Mouse (Mus musculus) MEL (cell line): Measurements from ENCODE around the gene 4930564D02Rik. TPM values are rescaled to one million over a fixed set of nuclear protein-coding genes. Genes with fewer than 3 reads are reported as not detected.

Experiments used
- DNase-seq: peaks from one replicate; pipeline ENCODE4 v3.0.0; 2011; ENCODE audit warnings: low read depth, low spot score
- H3K27ac ChIP-seq: 2 replicates; pipeline ENCODE4 v1.5.1; 2012; ENCODE audit warnings: low read depth, mild to moderate bottlenecking, control low read depth, low read length, moderate library complexity; ENCODE audit not compliant: control insufficient read depth
- H3K27me3 ChIP-seq, 2 experiments: fragments of 150-350 bp in 1 of 2; sonication (generic) in 1 of 2; 2 replicates each; pipeline ENCODE4 v1.6.1; 2012; ENCODE audit warnings: low read length in 2 of 2, mild to moderate bottlenecking in 2 of 2, improper control_type of control experiment in 1 of 2, moderate library complexity in 1 of 2; ENCODE audit not compliant: insufficient read depth in 2 of 2, control insufficient read depth in 1 of 2
- H3K36me3 ChIP-seq, 2 experiments: 2 replicates each; pipeline ENCODE4 v1.6.1; 2012 to 2014; ENCODE audit warnings: low read length in 2 of 2, improper control_type of control experiment in 1 of 2, inconsistent platforms in 1 of 2, mild to moderate bottlenecking in 1 of 2; ENCODE audit not compliant: insufficient read depth in 2 of 2, control insufficient read depth in 1 of 2
- H3K4me1 ChIP-seq, 2 experiments: fragments of 150-350 bp in 1 of 2; sonication (generic) in 1 of 2; 2 replicates each; pipeline ENCODE4 v1.6.1; 2012; ENCODE audit warnings: low read length in 2 of 2, improper control_type of control experiment in 1 of 2, mild to moderate bottlenecking in 1 of 2; ENCODE audit not compliant: insufficient read depth in 2 of 2, control insufficient read depth in 1 of 2
- H3K4me3 ChIP-seq, 2 experiments: fragments of 150-350 bp in 1 of 2; sonication (generic) in 1 of 2; 2 replicates each; pipeline ENCODE4 v1.5.1; 2012; ENCODE audit warnings: low read depth in 2 of 2, low read length in 2 of 2, mild to moderate bottlenecking in 2 of 2, moderate library complexity in 2 of 2, control low read depth in 1 of 2, improper control_type of control experiment in 1 of 2; ENCODE audit not compliant: control insufficient read depth in 1 of 2, insufficient read depth in 1 of 2
- H3K79me2 ChIP-seq: 2 replicates; pipeline ENCODE4 v1.6.1; 2012; ENCODE audit warnings: mild to moderate bottlenecking, low read length, moderate library complexity; ENCODE audit not compliant: control insufficient read depth, poor library complexity, insufficient read depth
- H3K9ac ChIP-seq: 2 replicates; pipeline ENCODE4 v1.6.1; 2012; ENCODE audit warnings: low read depth, mild to moderate bottlenecking, control low read depth, low read length, moderate library complexity; ENCODE audit not compliant: control insufficient read depth, poor library complexity, severe bottlenecking
- H3K9me3 ChIP-seq: fragments of 150-350 bp; sonication (generic); replicated peaks from 2 replicates; pipeline ENCODE4 v1.6.1; 2012; ENCODE audit warnings: mild to moderate bottlenecking, low read length, improper control_type of control experiment, moderate library complexity; ENCODE audit not compliant: insufficient read depth
- CHD1 ChIP-seq: IDR thresholded peaks from 2 replicates; pipeline ENCODE4 v1.6.1; 2012; ENCODE audit warnings: low read depth, mild to moderate bottlenecking, inconsistent platforms, low read length, improper control_type of control experiment
- E2F4 ChIP-seq: IDR thresholded peaks from 2 replicates; pipeline ENCODE4 v1.6.1; 2011; ENCODE audit warnings: low read depth, low read length, improper control_type of control experiment, borderline replicate concordance
- EP300 ChIP-seq, 2 experiments: IDR thresholded peaks; 2 replicates each; pipeline ENCODE4 v1.6.1; 2011; ENCODE audit warnings: improper control_type of control experiment in 2 of 2, low read length in 2 of 2, low read depth in 1 of 2, mild to moderate bottlenecking in 1 of 2
- ETS1 ChIP-seq: IDR thresholded peaks from 2 replicates; pipeline ENCODE4 v1.6.1; 2012; ENCODE audit warnings: low read depth, mild to moderate bottlenecking, inconsistent platforms, low read length, improper control_type of control experiment, moderate library complexity
- HCFC1 ChIP-seq: IDR thresholded peaks from 2 replicates; pipeline ENCODE4 v1.6.1; 2012; ENCODE audit warnings: low read depth, mild to moderate bottlenecking, inconsistent platforms, low read length, improper control_type of control experiment, moderate library complexity
- JUND ChIP-seq: IDR thresholded peaks from 2 replicates; pipeline ENCODE4 v1.6.1; 2011; ENCODE audit warnings: low read depth, mild to moderate bottlenecking, improper control_type of control experiment, low read length
- MAZ ChIP-seq: IDR thresholded peaks from 2 replicates; pipeline ENCODE4 v1.6.1; 2012; ENCODE audit warnings: low read depth, mild to moderate bottlenecking, inconsistent platforms, low read length, improper control_type of control experiment
- MEF2A ChIP-seq: IDR thresholded peaks from 2 replicates; pipeline ENCODE4 v1.6.1; 2014; ENCODE audit warnings: low read depth, mild to moderate bottlenecking, inconsistent platforms, low read length, improper control_type of control experiment; ENCODE audit not compliant: poor library complexity, insufficient replicate concordance, severe bottlenecking; ENCODE audit errors: extremely low read depth
- MYB ChIP-seq: IDR thresholded peaks from 2 replicates; pipeline ENCODE4 v1.6.1; 2011; ENCODE audit warnings: mild to moderate bottlenecking, low read depth, low read length, improper control_type of control experiment
- MYC ChIP-seq: IDR thresholded peaks from 2 replicates; pipeline ENCODE4 v1.6.1; 2011; ENCODE audit warnings: low read depth, mild to moderate bottlenecking, low read length, improper control_type of control experiment, moderate library complexity
- NELFE ChIP-seq: IDR thresholded peaks from 2 replicates; pipeline ENCODE4 v1.6.1; 2011; ENCODE audit warnings: low read depth, low read length, improper control_type of control experiment
- NRF1 ChIP-seq: IDR thresholded peaks from 2 replicates; pipeline ENCODE4 v1.6.1; 2014; ENCODE audit warnings: low read depth, mild to moderate bottlenecking, inconsistent platforms, low read length, improper control_type of control experiment, moderate library complexity; ENCODE audit not compliant: poor library complexity, insufficient read depth, severe bottlenecking
- POLR2AphosphoS2 ChIP-seq: IDR thresholded peaks from 2 replicates; pipeline ENCODE4 v1.6.1; 2011; ENCODE audit warnings: low read length, improper control_type of control experiment
- POLR2AphosphoS5 ChIP-seq: IDR thresholded peaks from 2 replicates; pipeline ENCODE4 v1.6.1; 2012; ENCODE audit warnings: low read depth, borderline replicate concordance, mild to moderate bottlenecking, inconsistent platforms, low read length, moderate library complexity, mixed read lengths
- ZNF384 ChIP-seq: IDR thresholded peaks from 2 replicates; pipeline ENCODE4 v1.6.1; 2012; ENCODE audit warnings: low read depth, mild to moderate bottlenecking, inconsistent platforms, low read length, improper control_type of control experiment
- polyA plus RNA-seq, 2 experiments: library from polyadenylated mRNA; stranded (reverse) in 1 of 2; unstranded in 1 of 2; fragments of >175 nt in 1 of 2; fragments of >200 nt in 1 of 2; gene quantifications; 2 replicates each; pipeline versions ENCODE4 v1.2.1 to v1.2.4; 2012; ENCODE audit warnings: low replicate concordance in 2 of 2, low read depth in 1 of 2; ENCODE audit not compliant: insufficient read length in 2 of 2, insufficient read depth in 1 of 2, missing spikeins in 1 of 2
- total RNA-seq: library from RNA; depleted of rRNA; stranded (reverse); fragments of 300-350 nt; gene quantifications from 2 replicates; pipeline ENCODE4 v1.2.3, GENCODE M21; 2012; rRNA removed

4930564D02Rik gene
- total RNA-seq (not detected in 2 replicates), polyA plus RNA-seq (not detected)

DNA sequence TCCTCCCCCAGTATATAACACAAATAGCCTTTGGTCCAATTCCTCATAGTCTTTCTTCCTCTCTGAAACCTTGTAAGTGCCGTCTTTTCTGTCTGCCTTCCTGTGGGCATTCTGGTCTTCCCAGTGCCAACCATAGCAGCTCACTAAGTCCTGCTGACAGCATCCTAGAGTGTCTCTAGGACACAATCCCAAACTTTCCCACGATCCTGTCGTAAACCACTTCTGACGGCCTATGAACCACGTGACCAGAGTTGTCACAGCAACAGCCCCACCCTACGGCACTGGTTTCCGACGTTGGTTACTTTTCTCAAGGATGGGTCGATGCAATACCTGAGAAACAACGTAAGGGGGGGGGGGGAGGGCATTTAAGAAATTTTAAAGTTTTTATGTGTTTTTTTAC, at the start of gene 4930564D02Rik:
4930564D02Rik (plus strand) TSS at position 301 of the 400 bp plus-strand sequence.
- TF ChIP-seq MYC (no peak), POLR2AphosphoS2 (no peak), E2F4 (no peak), POLR2AphosphoS5 (no peak)
- Histone ChIP-seq H3K4me1 (no peaks in the 10 kb centered on the region), H3K9me3 (no peaks in the 10 kb centered on the region), H3K79me2 (no peaks in the 10 kb centered on the region), H3K36me3 (no peaks in the 10 kb centered on the region), H3K4me3 (no peak within 1 kb of the TSS), H3K9ac (no peak within 1 kb of the TSS), H3K27me3 (no peaks in the 10 kb centered on the region), H3K27ac (no peak within 1 kb of the TSS)
- no peak for DNase-seq

DNA sequence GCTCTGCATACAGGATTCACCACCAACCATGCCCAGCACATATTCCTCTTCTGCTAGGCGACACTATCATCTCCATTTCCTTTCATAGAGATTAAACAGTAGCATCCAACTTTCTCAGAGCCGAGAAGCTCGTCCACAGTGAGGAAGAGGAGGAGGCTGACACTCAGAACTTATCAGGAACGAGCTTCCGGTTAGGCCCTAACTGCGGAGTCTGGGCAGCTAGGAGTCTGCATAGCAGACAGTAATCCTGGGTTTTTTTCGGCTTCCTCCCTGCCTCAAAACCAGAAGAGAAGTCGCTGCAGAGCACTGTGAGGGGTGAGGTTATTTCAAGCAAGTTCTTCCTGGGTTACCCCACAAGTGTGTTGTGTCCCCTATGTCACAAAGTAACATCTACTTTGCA, 49.3 kb upstream of the 4930564D02Rik start:
- no peak for TF ChIP-seq EP300 (IDR thresholded peaks at IDR 0.05; ENCODE audit: low read depth in 1 of 2, low read length in 2 of 2)
- TF ChIP-seq MAZ, result no peak
- no peak for TF ChIP-seq E2F4
- TF ChIP-seq ETS1, result no peak
- TF ChIP-seq JUND, result no peak
- TF ChIP-seq NRF1, result no peak
- TF ChIP-seq NELFE, result no peak
- TF ChIP-seq HCFC1, result no peak
- TF ChIP-seq ZNF384, result no peak
- TF ChIP-seq MYB, result no peak
- TF ChIP-seq CHD1, result no peak
- no peak for TF ChIP-seq MEF2A
- no peak overlapping the region for H3K4me3 ChIP-seq
- no peak overlapping the region for H3K9ac ChIP-seq
- peaks cover 0 to 11% of the 10 kb centered on the region in 2 experiments; a peak in 3 of 4 replicates for H3K27me3 ChIP-seq
- H3K79me2 ChIP-seq, result no peaks in the 10 kb centered on the region
- H3K36me3 ChIP-seq, result no peaks in the 10 kb centered on the region
- no peak for DNase-seq
- no peaks in the 10 kb centered on the region for H3K9me3 ChIP-seq
- H3K27ac ChIP-seq, result no peak overlapping the region
- no peaks in the 10 kb centered on the region for H3K4me1 ChIP-seq
